Mouse (Mus musculus): ENCODE results near the gene S100a16.

S100a16 gene

DNA sequence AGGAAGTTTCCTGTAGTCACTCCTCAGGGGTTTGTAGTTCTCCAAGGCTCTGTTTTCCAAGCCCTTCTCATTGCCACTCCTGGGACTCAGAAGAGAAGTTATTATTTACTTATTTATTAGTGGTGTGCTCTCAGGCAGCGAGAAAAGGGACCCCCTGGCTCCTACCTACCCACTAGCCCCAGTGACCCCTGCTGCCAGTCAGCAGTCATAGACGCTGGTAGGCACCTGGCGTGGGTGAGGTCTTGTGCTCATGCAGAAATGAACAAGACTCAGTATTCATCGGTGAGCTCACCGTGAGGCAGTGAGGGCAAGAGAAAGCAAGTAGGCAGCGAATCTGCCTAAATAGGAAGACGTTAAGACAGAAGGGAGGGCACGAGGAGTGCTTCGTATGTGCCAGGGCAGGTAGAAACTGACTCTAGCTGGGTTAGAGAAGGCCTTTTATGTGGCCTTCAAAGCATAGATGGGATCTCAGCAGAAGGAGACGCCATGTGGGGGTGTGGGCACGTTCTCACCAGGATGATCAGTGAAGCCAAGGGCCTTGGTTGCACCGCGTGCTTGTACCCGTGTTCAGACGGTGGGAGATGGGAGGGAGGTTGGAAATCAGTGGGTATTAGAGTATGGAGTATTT, 49.1 kb downstream of the S100a16 start:
- peak; percentile 80 for DNase-seq (ENCODE audit: low read depth)

DNA sequence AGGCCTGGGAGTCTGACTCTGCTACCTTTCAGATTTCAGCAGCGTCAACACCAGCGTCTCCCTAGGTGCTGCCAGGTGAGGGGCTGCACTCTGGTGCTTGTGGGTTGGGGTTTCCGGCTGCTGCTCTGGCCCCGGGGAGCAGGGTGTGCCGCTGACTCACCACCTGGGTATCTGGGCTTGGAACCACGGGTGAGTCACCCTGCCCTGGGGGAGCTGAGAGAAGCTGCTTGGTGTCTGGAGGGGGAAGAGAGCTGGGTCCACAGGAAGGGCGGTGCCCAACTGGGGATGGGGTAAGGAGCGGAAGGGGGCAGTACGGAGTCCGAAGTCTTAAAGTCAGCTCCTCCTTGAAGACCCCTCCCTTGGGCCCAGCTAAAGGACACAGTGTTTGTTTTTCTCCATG, 49.9 kb downstream of the S100a16 start:
- DNase-seq (ENCODE audit: low read depth), result peak; percentile 94

DNA sequence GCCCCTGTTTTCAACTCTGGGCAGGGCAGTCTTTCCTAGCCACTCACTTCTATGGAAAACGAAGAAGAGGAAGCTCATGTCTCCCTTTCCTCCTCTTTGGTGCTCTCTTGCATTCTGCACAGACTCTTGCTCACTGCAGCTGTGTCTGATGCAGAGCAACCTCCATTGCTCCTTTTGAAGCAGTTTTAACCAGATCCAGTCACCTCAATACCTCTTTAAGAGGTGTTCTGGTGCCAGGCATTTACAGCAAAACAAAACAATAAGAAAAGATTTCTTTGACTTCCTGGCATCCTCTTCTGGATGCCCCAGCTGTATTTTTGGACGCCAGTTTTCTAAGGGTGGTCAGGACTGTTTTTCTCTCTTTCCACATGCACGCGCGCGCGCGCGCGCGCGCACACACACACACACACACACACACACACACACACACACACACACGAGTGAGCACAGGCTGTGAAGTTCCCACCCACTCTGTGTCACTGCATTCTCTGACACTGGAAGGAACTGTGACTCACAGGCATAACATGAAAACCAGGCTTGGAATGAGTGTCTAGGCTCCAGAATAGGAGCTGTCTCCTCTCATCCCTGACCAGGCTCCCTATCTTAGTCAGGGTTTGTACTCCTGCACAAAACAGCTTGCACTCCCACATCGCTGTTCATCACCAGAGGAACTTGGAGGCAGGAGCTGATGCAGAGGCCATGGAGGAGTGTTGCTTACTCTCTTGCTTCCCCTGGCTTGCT, 50.5 kb downstream of the S100a16 start:
- DNase-seq (ENCODE audit: low read depth), result peak; percentile 80

DNA sequence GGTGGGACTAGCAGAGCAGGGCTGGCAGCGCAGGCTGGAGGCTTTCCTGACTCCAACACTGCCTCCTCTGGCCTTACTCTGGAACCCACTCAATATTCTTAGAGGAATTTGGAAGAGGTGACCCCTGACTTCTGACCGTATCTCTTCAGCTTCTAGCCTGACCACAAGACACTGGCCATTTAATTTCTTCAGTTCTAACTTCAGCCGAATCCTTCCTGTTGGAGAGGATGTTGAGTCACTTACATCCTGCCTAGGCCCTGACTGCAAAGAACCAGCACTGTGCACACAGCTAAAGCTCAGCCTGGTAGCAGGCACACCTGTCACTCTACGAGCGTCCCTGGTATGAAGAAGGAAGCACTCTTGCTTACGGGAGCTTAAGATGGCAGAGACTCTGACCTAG, 52.3 kb downstream of the S100a16 start:
- DNase-seq (ENCODE audit: low read depth), result peak; percentile 82

DNA sequence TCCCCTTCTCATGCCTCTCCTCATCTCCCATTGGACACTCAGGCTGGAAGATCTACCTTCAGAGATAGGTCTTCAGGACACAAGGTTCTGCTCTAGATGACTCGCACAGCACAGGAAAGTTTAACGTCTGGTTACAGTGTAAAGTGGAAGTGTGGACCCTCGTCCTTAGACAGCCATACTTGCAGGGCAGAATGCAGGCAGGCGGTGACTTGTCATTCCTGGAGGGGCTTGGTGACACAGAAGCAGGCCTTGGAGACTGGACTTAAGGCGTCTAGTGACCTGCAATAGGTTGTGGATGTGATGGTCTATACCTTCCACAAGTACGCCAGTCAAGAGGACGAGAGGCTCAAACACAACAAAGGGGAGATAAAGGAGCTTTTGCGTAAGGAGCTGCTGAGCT, 52.9 kb downstream of the S100a16 start, which contains the start of gene S100a2:
Gene S100a2, plus strand, starts transcription at position 301 of the 400 bp plus-strand sequence.
- DNase-seq (ENCODE audit: low read depth), result no peak
